Mouse (Mus musculus) forebrain, embryonic 11.5 days (tissue): Measurements from ENCODE around the gene Tsen34. TPM values are rescaled to one million over a fixed set of nuclear protein-coding genes. Genes with fewer than 3 reads are reported as not detected.

Experiments
- ATAC-seq: fragments of 200-750 bp; cut with Nextera tagmentation; replicated peaks from 2 replicates; pipeline ENCODE4 v1.8.0; 2017; ENCODE audit warnings: moderate TSS enrichment; ENCODE audit not compliant: low FRiP score
- DNase-seq: peaks from one replicate; pipeline ENCODE4 v3.0.0-alpha.2; 2017; ENCODE audit warnings: low spot score
- H3K27ac ChIP-seq: fragments of 300-500 bp; sonication (generic); 2 replicates; pipeline ENCODE4 v1.5.1; 2014; ENCODE audit warnings: low read depth, low read length
- H3K27me3 ChIP-seq: fragments of 300-500 bp; sonication (generic); 2 replicates; pipeline ENCODE4 v1.6.1; 2014; ENCODE audit warnings: mild to moderate bottlenecking, low read length, mixed read lengths; ENCODE audit not compliant: control insufficient read depth, insufficient read depth
- H3K36me3 ChIP-seq: fragments of 300-500 bp; sonication (generic); 2 replicates; pipeline ENCODE4 v1.6.1; 2014; ENCODE audit warnings: mild to moderate bottlenecking, low read length, moderate library complexity, mixed read lengths; ENCODE audit not compliant: control insufficient read depth, insufficient read depth
- H3K4me1 ChIP-seq: fragments of 300-500 bp; sonication (generic); replicated peaks from 2 replicates; pipeline ENCODE4 v1.6.1; 2014; ENCODE audit warnings: low read length, mixed read lengths; ENCODE audit not compliant: control insufficient read depth, insufficient read depth
- H3K4me2 ChIP-seq: fragments of 300-500 bp; sonication (generic); 2 replicates; pipeline ENCODE4 v1.6.1; 2014; ENCODE audit warnings: low read depth, mild to moderate bottlenecking, low read length, moderate library complexity, mixed read lengths; ENCODE audit not compliant: severe bottlenecking
- H3K4me3 ChIP-seq: fragments of 300-500 bp; sonication (generic); 2 replicates; pipeline ENCODE4 v1.5.1; 2014; ENCODE audit warnings: low read depth, low read length
- H3K9ac ChIP-seq: fragments of 300-500 bp; sonication (generic); 2 replicates; pipeline ENCODE4 v1.6.1; 2014; ENCODE audit warnings: low read length
- H3K9me3 ChIP-seq: fragments of 300-500 bp; sonication (generic); 2 replicates; pipeline ENCODE4 v1.6.1; 2016; ENCODE audit warnings: low read length, mixed read lengths; ENCODE audit not compliant: control insufficient read depth
- WGBS: fragments of 180-500 bp; shearing (Covaris S2); extraction: QIAGEN DNeasy Blood & Tissue Kit; methylation state at CpG from one replicate; pipeline ENCODE4 v1.1.7; 2014; 5-methylcytosine and 5-hydroxymethylcytosine counted together
- polyA plus RNA-seq: library from polyadenylated mRNA; unstranded; fragments of >200 nt; fragmentation: Nextera tagmentation; extraction: Ambion mirVana; gene quantifications from 2 replicates; pipeline ENCODE4 v1.2.1, GENCODE M21; 2014

Gene Tsen34
- polyA plus RNA-seq: 243 and 269 TPM in 2 replicates

- Histone ChIP-seq H3K9ac (peak within 1 kb of the TSS; percentile 83), H3K4me3 (peak within 1 kb of the TSS; percentile 64), H3K36me3 (no peaks in the 10 kb centered on the region; the same call in 1 of the 2 replicates), H3K4me1 (peaks cover 3% of the 10 kb centered on the region; the same call in 1 of the 2 replicates), H3K4me2 (peak within 1 kb of the TSS; percentile 89), H3K9me3 (no peaks in the 10 kb centered on the region), H3K27me3 (no peaks in the 10 kb centered on the region), H3K27ac (peak within 1 kb of the TSS; percentile 77)
- WGBS: 1% methylated on average over 49 of the region's 49 CpGs
- no peak; the same call in 1 of the 2 replicates for ATAC-seq
- DNase-seq: no peak
These were observed at the start of gene Tsen34 for GRCm38 (mm10) chr7:3692382-3692986. Gene Tsen34, plus strand, starts transcription at chr7:3692863.

- 75% methylated on average over 5 of the region's 5 CpGs for WGBS
- peaks cover 2% of the 10 kb centered on the region; the same call in 1 of the 2 replicates for H3K36me3 ChIP-seq
- peaks cover 17% of the 10 kb centered on the region for H3K4me1 ChIP-seq
- ATAC-seq: no peak
- no peaks in the 10 kb centered on the region for H3K9me3 ChIP-seq
- no peak overlapping the region for H3K4me3 ChIP-seq
- H3K27me3 ChIP-seq: no peaks in the 10 kb centered on the region
- no peak overlapping the region for H3K27ac ChIP-seq
- no peak overlapping the region for H3K4me2 ChIP-seq
- DNase-seq: no peak
- no peak overlapping the region for H3K9ac ChIP-seq
These were observed 49.3 kb upstream of the Tsen34 start for GRCm38 (mm10) chr7:3643412-3643811.

- peaks cover 17% of the 10 kb centered on the region for H3K4me1 ChIP-seq
- no peak for ATAC-seq
- H3K4me3 ChIP-seq: peak overlapping the region; percentile 99; the same call in 1 of the 2 replicates
- H3K9me3 ChIP-seq: no peaks in the 10 kb centered on the region
- peak overlapping the region; percentile 65 for H3K4me2 ChIP-seq
- H3K9ac ChIP-seq: no peak overlapping the region; the same call in 1 of the 2 replicates
- H3K36me3 ChIP-seq: peaks cover 2% of the 10 kb centered on the region; the same call in 1 of the 2 replicates
- DNase-seq: no peak
- no peak overlapping the region for H3K27ac ChIP-seq
- no peaks in the 10 kb centered on the region for H3K27me3 ChIP-seq
- 28% methylated on average over 9 of the region's 9 CpGs for WGBS
These were observed 48.8 kb upstream of the Tsen34 start for GRCm38 (mm10) chr7:3643843-3644242.

GRCm38 (mm10) chr7:3644348-3644671 is 48.4 kb upstream of the Tsen34 start:
- ATAC-seq: no peak
- H3K36me3 ChIP-seq: peaks cover 2% of the 10 kb centered on the region; the same call in 1 of the 2 replicates
- H3K4me2 ChIP-seq: peak overlapping the region; percentile 65
- no peak overlapping the region for H3K27ac ChIP-seq
- peaks cover 17% of the 10 kb centered on the region for H3K4me1 ChIP-seq
- H3K9ac ChIP-seq: peak overlapping the region; percentile 0; the same call in 1 of the 2 replicates
- H3K27me3 ChIP-seq: no peaks in the 10 kb centered on the region
- no peak for DNase-seq
- under 1% methylated on average over 11 of the region's 11 CpGs for WGBS
- H3K4me3 ChIP-seq: peak overlapping the region; percentile 99
- H3K9me3 ChIP-seq: no peaks in the 10 kb centered on the region

DNA sequence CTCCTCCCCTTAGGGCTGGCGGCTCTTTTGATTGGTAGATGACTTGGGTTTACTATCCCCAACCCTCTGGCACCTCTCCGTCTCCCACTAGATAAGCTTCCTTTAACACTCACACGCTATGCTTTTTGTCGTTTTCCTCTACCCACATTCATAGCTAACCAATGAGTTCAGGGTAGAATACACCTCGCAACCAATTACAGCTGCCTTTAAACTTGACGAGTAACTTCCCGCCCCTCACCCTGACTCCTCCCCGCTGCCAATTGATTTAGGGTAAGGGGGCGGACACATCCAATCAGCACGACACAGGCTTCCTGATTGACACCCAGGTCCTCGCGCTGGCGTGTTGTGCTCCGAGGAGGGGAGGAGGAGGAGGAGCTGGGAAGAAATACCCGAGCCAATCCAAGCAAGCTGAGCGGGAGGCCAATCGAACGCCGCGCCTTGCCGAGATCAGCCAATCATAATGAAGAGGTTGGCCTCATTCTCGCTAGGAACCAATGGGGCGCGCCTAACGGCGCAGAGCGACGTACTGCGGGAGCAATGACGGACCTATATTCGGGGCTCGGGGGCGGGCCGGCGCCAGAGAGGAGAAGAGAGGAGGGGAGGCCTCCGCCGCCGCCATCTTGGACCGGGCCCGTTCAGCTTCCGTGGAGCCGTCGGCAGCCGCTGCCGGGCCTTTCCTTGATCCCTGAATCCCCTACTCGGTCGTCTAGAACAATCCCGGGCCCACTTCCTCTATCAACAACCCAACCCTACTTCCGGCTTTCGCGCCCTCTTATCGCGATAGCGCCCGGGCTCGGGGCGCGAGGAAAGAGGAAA is 47.8 kb upstream of the Tsen34 start, which contains the start of gene Cnot3:
TSS of gene Cnot3 (plus strand) at position 597 of the 816 bp plus-strand sequence.
- Histone ChIP-seq H3K4me2 (peak within 1 kb of the TSS; percentile 71), H3K4me1 (peaks cover 17% of the 10 kb centered on the region), H3K27me3 (no peaks in the 10 kb centered on the region), H3K27ac (peak within 1 kb of the TSS; percentile 97), H3K36me3 (peaks cover 2% of the 10 kb centered on the region; the same call in 1 of the 2 replicates), H3K9ac (peak within 1 kb of the TSS; percentile 98), H3K4me3 (peak within 1 kb of the TSS; percentile 99), H3K9me3 (no peaks in the 10 kb centered on the region)
- peak; percentile 99 for ATAC-seq
- under 1% methylated on average over 38 of the region's 58 CpGs for WGBS
- DNase-seq: peak; percentile 97

- ATAC-seq: peak; percentile 4
- DNase-seq: no peak
- under 1% methylated on average over 49 of the region's 58 CpGs for WGBS
These were observed 47.1 kb upstream of the Tsen34 start for GRCm38 (mm10) chr7:3645488-3646025.

GRCm38 (mm10) chr7:3646188-3646587 is 46.5 kb upstream of the Tsen34 start:
- no peak for DNase-seq
- H3K4me2 ChIP-seq: peak overlapping the region; percentile 71
- no peak for ATAC-seq
- H3K9me3 ChIP-seq: no peaks in the 10 kb centered on the region
- peaks cover 8% of the 10 kb centered on the region; the same call in 1 of the 2 replicates for H3K36me3 ChIP-seq
- H3K27ac ChIP-seq: no peak overlapping the region
- peaks cover 17% of the 10 kb centered on the region for H3K4me1 ChIP-seq
- H3K4me3 ChIP-seq: peak overlapping the region; percentile 99
- 33% methylated on average over 9 of the region's 9 CpGs for WGBS
- no peaks in the 10 kb centered on the region for H3K27me3 ChIP-seq
- H3K9ac ChIP-seq: peak overlapping the region; percentile 98

More at GRCm38 (mm10) chr7:3645488-3646025, 47.1 kb upstream of the Tsen34 start:
- Histone ChIP-seq H3K27ac (peak overlapping the region; percentile 97), H3K9ac (peak overlapping the region; percentile 98), H3K9me3 (no peaks in the 10 kb centered on the region), H3K27me3 (no peaks in the 10 kb centered on the region), H3K4me2 (peak overlapping the region; percentile 71), H3K4me1 (peaks cover 17% of the 10 kb centered on the region), H3K36me3 (peaks cover 2% of the 10 kb centered on the region; the same call in 1 of the 2 replicates), H3K4me3 (peak overlapping the region; percentile 99)

DNA sequence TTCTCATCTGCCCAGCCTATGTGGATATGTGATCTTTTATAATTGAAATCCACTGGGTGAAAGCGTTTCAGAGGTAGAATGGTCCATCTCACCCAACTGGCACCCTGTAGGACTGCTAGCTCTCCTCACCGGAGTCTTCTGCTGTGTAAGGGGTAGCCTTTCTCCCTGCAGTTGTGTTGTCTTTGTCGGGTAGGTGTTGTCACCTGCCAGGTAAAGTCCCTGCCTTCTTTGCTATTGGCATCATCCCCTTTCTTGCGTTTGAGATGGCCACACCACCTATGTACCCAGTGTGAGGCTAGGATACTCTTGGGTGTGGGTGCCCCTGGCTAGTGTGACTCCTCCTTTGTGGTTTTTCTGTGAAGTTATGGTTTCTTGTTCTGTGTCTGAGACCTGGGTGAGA is 46.0 kb upstream of the Tsen34 start:
- Histone ChIP-seq H3K36me3 (peaks cover 11% of the 10 kb centered on the region; the same call in 1 of the 2 replicates), H3K27ac (no peak overlapping the region), H3K4me2 (peak overlapping the region; percentile 71), H3K4me1 (peaks cover 17% of the 10 kb centered on the region), H3K9ac (peak overlapping the region; percentile 98), H3K4me3 (peak overlapping the region; percentile 99), H3K9me3 (no peaks in the 10 kb centered on the region), H3K27me3 (no peaks in the 10 kb centered on the region)
- ATAC-seq (no peak), DNase-seq (no peak)
- WGBS: 69% methylated on average over 4 of the region's 4 CpGs
